Mouse (Mus musculus) frontal cortex, postnatal 36 days (tissue): ENCODE measurements at regions not wholly inside any gene's neighbourhood (a gene's known extent, or its start where the extent isn't known, plus 50 kb on each side); places are given as distances from the start of the nearest gene placed in this dataset.

Source experiments
- DNase-seq, 2 experiments: peaks; one replicate each; pipeline ENCODE4 v3.0.0; 2022; ENCODE audit warnings: low spot score in 2 of 2

DNA sequence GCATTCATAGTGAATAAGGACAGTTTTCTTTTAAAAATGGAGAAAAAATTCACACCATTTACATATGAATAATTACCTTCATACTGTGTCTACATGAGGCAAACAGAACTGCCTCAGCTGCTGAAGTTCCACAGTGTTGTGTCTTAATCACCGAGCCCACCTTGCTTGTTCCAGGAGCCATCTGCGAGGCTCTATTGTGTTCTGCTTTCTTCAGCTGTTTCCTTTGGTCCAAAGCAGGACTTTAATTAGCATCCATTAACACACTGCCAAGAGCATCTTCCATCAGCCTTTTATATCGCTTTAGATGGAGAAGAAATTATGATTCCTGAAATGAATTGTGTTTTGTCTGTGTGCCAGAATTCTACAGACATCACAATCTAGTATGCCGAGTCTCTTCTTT lies 3423.1 kb upstream of the Lrrc6 start:
- DNase-seq: peak; percentile 2 to 23

DNA sequence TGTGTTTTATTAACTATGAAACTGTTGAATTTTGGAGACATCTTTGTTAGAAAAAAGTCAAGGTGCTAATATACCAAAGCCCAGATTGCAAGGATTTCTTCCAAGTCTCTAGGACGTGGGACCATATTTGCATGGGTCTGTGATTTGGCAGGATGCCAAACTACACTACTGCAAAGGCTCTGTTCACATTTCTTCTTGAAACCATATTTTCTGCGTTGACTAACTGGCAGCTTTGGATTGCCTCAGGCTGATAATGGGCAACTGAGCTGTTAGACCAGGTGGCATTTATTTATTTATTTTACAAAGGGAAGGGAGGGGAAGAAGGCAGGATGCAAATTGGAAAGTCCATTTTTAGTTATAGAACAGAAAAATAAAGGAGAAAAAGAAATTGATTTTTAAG lies 3422.6 kb upstream of the Lrrc6 start:
- peak; percentile 6 to 23 for DNase-seq

DNA sequence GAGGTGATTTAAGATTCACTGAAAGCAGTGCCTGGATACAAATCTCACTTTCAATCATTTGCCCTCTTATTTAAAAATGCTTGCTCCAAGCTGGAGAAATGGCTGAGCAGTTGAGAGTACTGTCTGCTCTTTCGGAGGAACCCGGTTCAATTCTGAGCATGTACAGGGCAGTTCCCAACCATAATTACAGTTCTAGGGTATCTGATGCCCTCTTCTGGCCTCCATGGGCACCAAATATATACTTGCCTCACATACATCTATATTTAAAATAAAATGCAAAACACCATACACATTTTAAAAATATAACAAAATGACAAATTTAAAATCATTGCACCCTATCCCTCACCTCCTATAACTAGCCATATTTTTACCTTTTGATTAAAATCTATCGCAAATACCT lies 3421.5 kb upstream of the Lrrc6 start:
- peak in 1 of 2 experiments; percentile 11 for DNase-seq

DNA sequence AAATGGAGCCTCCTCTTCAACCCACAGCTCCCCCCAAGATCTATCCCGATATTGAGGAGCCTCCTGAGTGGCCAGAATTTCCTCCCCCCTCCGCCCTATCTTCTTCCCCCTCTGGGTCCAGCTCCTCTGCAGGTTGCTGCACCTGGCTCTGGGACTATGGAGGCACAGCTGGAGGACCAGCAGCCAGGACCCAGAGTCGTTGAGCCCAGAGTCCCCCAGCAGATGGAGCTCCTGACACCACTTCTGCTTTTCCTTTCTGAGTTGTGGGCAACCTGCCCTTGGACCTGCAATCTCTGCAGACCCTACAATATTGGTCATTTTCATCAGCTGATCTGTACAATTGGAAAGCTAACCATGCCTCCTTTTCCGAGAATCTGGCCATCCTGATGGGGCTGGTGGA lies 3385.1 kb upstream of the Lrrc6 start:
- no peak for DNase-seq

DNA sequence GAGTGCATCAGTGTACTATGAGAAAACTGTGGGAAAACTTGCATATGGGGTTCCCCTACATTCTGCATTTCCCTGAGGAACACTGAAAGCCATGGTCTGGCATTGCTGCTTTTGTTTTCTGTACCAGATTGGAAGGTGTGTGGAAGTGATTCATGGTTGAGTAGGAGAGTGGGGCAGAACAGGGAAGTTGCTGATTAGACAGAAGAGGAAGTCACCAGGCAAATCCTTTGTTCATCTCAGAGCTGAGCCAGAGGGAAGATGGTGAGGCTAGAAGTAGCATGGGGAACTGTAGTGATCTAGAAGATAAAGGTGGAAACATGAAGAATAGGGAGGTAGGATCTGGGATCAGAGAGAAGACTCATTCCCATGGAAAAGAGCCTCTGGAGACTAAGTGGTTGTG lies 3377.8 kb upstream of the Lrrc6 start:
- no peak for DNase-seq

GRCm38 (mm10) chr15:69853521-69853920 lies 3352.8 kb upstream of the Lrrc6 start:
- DNase-seq: no peak

DNA sequence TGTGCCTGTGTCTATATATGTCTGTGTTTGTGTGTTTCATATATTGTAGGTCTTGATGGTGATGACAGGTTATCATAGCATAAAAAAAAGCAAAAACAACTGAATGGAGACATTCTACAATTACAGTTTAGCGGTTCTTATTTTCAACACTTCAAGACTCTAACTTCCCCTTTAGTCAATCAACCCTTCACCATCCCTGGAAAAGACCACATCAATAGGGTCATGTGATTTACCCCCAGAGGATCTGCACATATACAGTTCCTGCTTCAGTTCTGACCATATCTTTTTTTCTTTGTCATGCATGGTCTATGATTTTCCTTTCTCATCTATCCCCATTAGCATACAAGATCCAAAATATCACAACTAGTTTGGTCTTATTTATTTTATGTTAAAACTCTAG lies 3348.9 kb upstream of the Lrrc6 start:
- DNase-seq: no peak
